Mouse (Mus musculus) Patski (cell line): ENCODE data around the gene Tob1. TPM values are rescaled to one million over a fixed set of nuclear protein-coding genes. Genes with fewer than 3 reads are reported as not detected.

Source experiments
- ATAC-seq: fragments of 100-300 bp; one replicate; pipeline ENCODE4 v1.8.0; 2021
- CTCF ChIA-PET: fragments of 350-600 bp; sonication (Branson Sonifier 250); formaldehyde crosslinking; loops from one replicate; lab custom pipeline; 2022; ENCODE audit warnings: inconsistent platforms; lab: Charles Lee
- POLR2A ChIA-PET: fragments of 350-600 bp; sonication (Branson Sonifier 250); formaldehyde crosslinking; loops from one replicate; lab custom pipeline; 2022; ENCODE audit warnings: antibody characterized with exemption, inconsistent platforms; lab: Charles Lee
- DNase-seq: peaks from one replicate; pipeline ENCODE4 v3.0.0-alpha.2; 2011; ENCODE audit warnings: low read depth, low spot score
- H3K27me3 ChIP-seq: fragments of 371-371 bp; one replicate; pipeline ENCODE4 v1.5.1; 2021
- CTCF ChIP-seq: fragments of 100-300 bp; IDR thresholded peaks from one replicate; pipeline ENCODE4 v1.5.1; 2021
- in situ Hi-C: fragments of 300-500 bp; cut with MboI; formaldehyde crosslinking; loops from 3 replicates; pipeline ENCODE4 v1.11.1; 2018; ENCODE audit warnings: low pct_unique_long_range_greater_than_20kb, mixed read lengths
- polyA plus RNA-seq: library from polyadenylated mRNA; unstranded; gene quantifications from one replicate; pipeline ENCODE4 v1.2.3, GENCODE M21; 2021

Tob1 gene
- polyA plus RNA-seq, 1 experiment from 2014 or later = 24.9 TPM

- no peak for TF ChIP-seq CTCF
- in situ Hi-C loops = no loop called here
- CTCF ChIA-PET = no interaction called here
- no peaks in the 10 kb centered on the region for H3K27me3 ChIP-seq
- POLR2A ChIA-PET = interaction anchor here (0.6 kb wide), 1 partner anchor 174 kb away, joined by 4 read pairs; no protein-coding TSS in a partner anchor
- DNase-seq = no peak
- no peak for ATAC-seq
These were observed 14.9 kb upstream of the Tob1 start for GRCm38 (mm10) chr11:94196311-94196710.

- no peaks in the 10 kb centered on the region for H3K27me3 ChIP-seq
- ATAC-seq = no peak
- POLR2A ChIA-PET = no interaction called here
- no peak for DNase-seq
- CTCF ChIA-PET = no interaction called here
- no peak for TF ChIP-seq CTCF
- in situ Hi-C loops = no loop called here
These were observed 12.7 kb upstream of the Tob1 start for GRCm38 (mm10) chr11:94198405-94199146.

GRCm38 (mm10) chr11:94199771-94200170 is 11.5 kb upstream of the Tob1 start:
- no peak for DNase-seq
- in situ Hi-C loops = no loop called here
- CTCF ChIA-PET = no interaction called here
- POLR2A ChIA-PET = no interaction called here
- no peaks in the 10 kb centered on the region for H3K27me3 ChIP-seq
- no peak for ATAC-seq
- no peak for TF ChIP-seq CTCF

GRCm38 (mm10) chr11:94200422-94200821 is 10.8 kb upstream of the Tob1 start:
- ChIA-PET POLR2A (no interaction called here), CTCF (interaction anchor here (1.2 kb wide), 1 partner anchor 25 kb away, joined by 3 read pairs; no protein-coding TSS in a partner anchor)
- no peak for ATAC-seq
- in situ Hi-C loops = no loop called here
- TF ChIP-seq CTCF = no peak
- no peaks in the 10 kb centered on the region for H3K27me3 ChIP-seq
- DNase-seq = no peak

DNA sequence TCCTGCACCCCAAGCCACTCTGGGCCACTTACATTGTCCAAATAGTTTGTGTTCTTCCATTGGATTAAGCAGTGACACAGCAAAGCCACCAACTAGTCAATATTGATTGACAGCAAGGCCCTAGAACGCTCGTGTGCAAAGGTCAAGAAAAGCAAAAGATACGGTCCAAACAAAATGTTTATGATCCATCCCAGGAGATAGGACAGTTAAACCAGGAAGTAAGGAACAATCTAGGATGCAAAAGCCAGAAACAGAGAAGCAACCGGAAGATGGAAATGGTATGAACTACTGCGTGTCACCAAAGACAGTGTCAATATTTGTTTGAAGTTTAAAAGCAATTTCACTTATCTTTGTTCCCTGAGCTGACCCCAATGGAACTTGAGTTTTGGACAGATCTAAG is 9.1 kb upstream of the Tob1 start:
- no peak for TF ChIP-seq CTCF
- ChIA-PET POLR2A (no interaction called here), CTCF (no interaction called here)
- no peaks in the 10 kb centered on the region for H3K27me3 ChIP-seq
- in situ Hi-C loops = no loop called here
- no peak for ATAC-seq
- no peak for DNase-seq

DNA sequence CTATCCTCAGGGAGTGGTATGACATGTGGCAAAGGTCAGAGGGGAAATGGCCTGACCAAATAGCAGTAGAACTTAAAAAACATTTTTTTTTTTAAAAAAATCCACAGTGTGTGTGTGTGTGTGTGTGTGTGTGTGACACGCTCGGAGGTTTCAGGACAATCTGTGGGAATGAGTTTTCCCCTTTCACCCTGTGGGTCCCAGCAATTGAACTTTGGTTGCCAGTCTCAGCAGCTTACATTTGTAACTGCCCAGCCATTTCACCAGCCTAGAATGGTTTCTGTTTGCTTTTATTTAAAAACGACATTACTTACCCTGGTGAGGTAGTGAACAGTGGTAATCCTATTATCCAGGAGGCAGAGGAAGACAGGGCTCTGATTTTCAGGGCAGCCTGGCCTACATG is 8.2 kb upstream of the Tob1 start:
- DNase-seq = no peak
- no peak for ATAC-seq
- in situ Hi-C loops = no loop called here
- ChIA-PET POLR2A (no interaction called here), CTCF (no interaction called here)
- no peak for TF ChIP-seq CTCF
- H3K27me3 ChIP-seq = no peaks in the 10 kb centered on the region

DNA sequence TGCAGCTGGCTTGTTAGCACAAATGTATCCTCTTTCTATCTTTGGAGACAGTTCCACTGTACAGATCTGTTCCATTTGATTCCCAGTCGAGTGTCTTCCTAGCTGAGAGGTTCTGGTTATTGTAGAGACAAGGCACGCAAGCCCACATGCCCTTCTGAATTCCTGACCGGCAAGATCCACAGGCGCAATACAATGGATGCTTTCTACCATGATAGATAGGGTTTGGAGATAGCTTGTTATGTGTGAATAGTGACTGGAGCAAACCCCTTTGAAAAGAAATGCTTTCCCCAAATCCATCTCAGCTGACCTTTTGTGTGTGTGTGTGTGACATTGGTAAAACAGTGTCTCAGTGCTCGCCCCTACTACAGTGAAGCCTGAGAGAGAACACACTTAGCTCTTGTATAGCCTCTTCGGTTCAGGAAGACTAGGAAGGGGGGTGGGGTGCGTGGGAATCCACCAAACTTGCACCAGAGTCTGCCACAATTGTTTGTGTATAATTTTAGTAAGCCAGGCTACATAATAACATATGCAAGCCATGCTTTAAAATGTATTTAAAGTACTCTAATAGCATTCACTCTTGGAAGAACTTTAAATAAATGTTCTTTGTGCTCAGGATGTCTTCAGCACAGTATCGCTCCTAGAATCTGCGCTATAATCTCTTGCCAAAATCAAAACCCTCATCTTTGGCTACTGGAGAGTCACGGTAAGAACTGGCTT is 4.7 kb upstream of the Tob1 start:
- ChIA-PET CTCF (interaction anchor here (1.8 kb wide), 1 partner anchor 73 kb away, joined by 8 read pairs; no protein-coding TSS in a partner anchor), POLR2A (no interaction called here)
- no peaks in the 10 kb centered on the region for H3K27me3 ChIP-seq
- DNase-seq (no peak), ATAC-seq (no peak)
- in situ Hi-C loops = no loop called here
- no peak for TF ChIP-seq CTCF

DNA sequence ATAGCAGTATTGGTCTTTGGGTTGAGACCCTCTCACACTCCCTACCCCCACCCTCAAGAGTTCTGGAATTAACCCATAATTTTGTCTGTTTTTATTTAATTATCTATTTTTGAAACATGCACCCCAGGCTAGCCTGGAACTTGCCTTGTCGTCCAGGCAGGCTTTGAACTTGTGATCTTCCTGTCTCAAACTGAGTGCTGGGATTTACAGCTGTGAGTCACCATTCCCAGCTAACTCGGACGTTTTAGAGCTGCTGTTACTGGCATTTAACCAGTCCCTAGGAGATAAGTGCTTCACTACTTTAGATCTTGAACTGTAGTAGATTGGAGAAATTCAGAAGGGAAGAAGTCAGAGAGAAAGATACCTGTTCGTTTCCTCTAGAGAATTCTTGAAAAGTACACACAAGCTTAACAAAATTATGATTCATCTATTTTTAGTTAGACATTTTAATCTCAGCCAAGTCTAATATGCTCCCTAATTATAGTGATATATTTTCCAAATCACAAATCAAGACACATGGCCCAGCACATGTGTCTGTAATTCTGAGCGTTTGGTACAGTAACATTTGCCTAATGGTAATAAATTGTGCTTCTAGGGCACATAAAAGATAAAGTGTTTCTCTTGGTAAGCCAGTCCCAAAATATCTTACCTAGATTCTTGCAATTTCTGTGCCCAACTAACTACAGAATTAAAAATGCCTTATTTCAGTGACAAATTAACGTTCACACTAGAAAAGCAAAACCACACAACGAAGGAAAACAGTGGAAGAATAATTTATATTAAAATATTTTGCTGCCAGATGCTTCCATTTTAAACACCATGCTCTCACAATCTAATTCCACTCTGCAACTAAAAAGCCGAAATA is 2.2 kb upstream of the Tob1 start:
- ATAC-seq = no peak
- no peaks in the 10 kb centered on the region for H3K27me3 ChIP-seq
- in situ Hi-C loops = no loop called here
- TF ChIP-seq CTCF = no peak
- DNase-seq = no peak
- ChIA-PET POLR2A (no interaction called here), CTCF (interaction anchor here (1.3 kb wide), 1 partner anchor 76 kb away, joined by 8 read pairs; no protein-coding TSS in a partner anchor)

GRCm38 (mm10) chr11:94209695-94210131 is 1.5 kb upstream of the Tob1 start:
- no peak for TF ChIP-seq CTCF
- no peaks in the 10 kb centered on the region for H3K27me3 ChIP-seq
- ATAC-seq (no peak), DNase-seq (no peak)
- ChIA-PET POLR2A (interaction anchor here (0.6 to 1.6 kb wide), 2 partner anchors 40 to 251 kb away, joined by 3 to 5 read pairs; no protein-coding TSS in a partner anchor), CTCF (no interaction called here)
- in situ Hi-C loops = no loop called here
